Mouse (Mus musculus) spleen, adult 2 months (tissue): ENCODE data around the gene Clptm1l.

ENCODE experiments used
- CTCF ChIP-seq: fragments of 200-500 bp; IDR thresholded peaks from 2 replicates; pipeline ENCODE4 v1.5.1; 2011; ENCODE audit warnings: mild to moderate bottlenecking, inconsistent platforms; ENCODE audit not compliant: insufficient read depth, insufficient read length, insufficient replicate concordance; ENCODE audit errors: extremely low read depth
- POLR2A ChIP-seq: fragments of 200-500 bp; IDR thresholded peaks from 2 replicates; pipeline ENCODE4 v1.6.1; 2011; ENCODE audit warnings: low read depth, low read length, inconsistent platforms

DNA sequence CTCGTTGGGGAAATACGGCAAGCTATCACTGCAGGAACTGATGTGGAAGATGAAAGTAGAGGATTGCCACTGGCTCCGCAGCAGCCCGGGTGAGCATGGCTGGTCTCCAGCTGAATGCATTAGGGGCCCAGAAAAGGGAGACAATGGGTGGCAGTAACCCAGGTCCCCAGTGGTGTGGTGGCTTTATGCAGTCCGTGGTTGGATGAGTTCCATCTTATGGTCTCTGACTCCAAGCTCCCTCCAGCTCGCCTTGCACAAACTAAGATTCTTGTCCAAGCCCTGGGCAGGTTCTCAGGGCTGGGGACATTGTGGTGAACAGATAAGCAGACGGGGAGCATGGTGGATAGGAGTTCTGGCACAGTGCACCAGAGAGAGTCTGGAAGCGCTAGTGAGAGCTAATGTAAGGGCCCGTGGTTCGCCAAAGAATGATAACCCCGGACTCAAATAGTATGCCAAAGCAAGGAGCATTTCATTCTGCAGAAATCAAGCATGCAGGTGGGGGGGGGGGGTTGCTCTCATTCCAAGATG is 24.8 kb downstream of the Clptm1l start:
- TF ChIP-seq POLR2A, result no peak
- no peak for TF ChIP-seq CTCF
